Mouse (Mus musculus): Measurements from ENCODE around the gene Map3k21.

DNA sequence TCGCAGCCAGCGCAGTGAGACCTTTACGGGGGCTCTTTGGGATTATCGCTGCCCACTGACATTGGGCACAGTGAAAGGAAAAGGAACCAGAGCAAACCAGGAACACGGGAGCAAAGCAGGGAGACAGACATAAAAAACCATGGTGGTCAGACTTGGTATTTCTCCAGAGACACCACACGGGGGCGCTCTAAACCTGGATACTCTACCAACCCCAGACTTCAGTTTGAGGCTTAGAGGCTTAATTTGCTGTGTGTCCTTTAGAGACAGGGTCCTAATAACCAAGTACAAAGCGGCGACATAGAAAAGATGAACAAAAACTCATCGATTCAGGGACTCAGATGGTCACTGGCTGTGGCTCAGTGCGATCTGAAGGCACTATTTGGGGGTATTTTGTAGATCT, 45.4 kb downstream of the Map3k21 start:
- TF ChIP-seq CTCF (IDR thresholded peaks at IDR 0.05; ENCODE audit: low read depth) (peak; percentile 64), EP300 (IDR thresholded peaks at IDR 0.05; ENCODE audit: low read depth) (no peak)

Data from heart, postnatal 0 days (tissue).